Mouse (Mus musculus): ENCODE data around the gene Cdkl4.

DNA sequence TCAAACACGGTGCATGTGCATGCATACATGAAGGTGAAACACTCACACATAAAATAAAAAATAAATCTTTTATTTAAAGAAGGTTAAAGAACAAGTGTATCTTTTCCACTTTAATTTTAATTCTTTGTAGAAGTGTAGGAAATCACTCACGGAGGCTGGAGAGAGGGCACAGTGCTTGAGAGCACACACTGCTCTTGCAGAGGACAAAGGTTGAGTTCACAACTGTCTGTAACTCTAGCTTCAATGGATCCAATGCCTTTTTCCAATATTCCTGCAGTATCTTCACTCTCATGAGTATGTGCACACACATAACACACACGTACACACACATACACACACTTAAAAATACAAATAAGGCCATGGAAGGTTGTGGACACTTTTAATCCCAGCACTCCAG lies 67.2 kb downstream of the Cdkl4 start:
- no peak for TF ChIP-seq CTCF (IDR thresholded peaks at IDR 0.05; ENCODE audit: low read depth)
- TF ChIP-seq EP300 (IDR thresholded peaks at IDR 0.05; ENCODE audit: low read depth) = no peak
